Mouse (Mus musculus) CH12.LX (cell line): ENCODE results near the gene Fads2. TPM values are rescaled to one million over a fixed set of nuclear protein-coding genes. Genes with fewer than 3 reads are reported as not detected.

Experiments used
- DNase-seq: peaks from one replicate; pipeline ENCODE4 v3.0.0-alpha.2; 2013; ENCODE audit errors: extremely low read depth
- H3K27ac ChIP-seq: 2 replicates; pipeline ENCODE4 v1.5.1; 2012; ENCODE audit warnings: low read depth, mild to moderate bottlenecking, control low read depth, moderate library complexity; ENCODE audit not compliant: insufficient read depth
- H3K27me3 ChIP-seq: replicated peaks from 2 replicates; pipeline ENCODE3; 2012; ENCODE audit warnings: inconsistent platforms
- H3K36me3 ChIP-seq, 2 experiments: replicated peaks in 1 of 2; 2 replicates each; pipeline versions ENCODE3 to v1.6.1; 2012; ENCODE audit warnings: inconsistent platforms in 1 of 2, low read length in 1 of 2, mild to moderate bottlenecking in 1 of 2, mixed read lengths in 1 of 2, moderate library complexity in 1 of 2; ENCODE audit not compliant: control insufficient read depth in 1 of 2, insufficient read depth in 1 of 2
- H3K4me1 ChIP-seq, 2 experiments: 2 replicates each; pipeline ENCODE4 v1.6.1; 2012; ENCODE audit warnings: inconsistent platforms in 1 of 2, moderate library complexity in 1 of 2; ENCODE audit not compliant: insufficient read depth in 2 of 2, control insufficient read depth in 1 of 2
- H3K4me2 ChIP-seq: 2 replicates; pipeline ENCODE4 v1.6.1; 2012; ENCODE audit warnings: low read depth, mild to moderate bottlenecking, control low read depth; ENCODE audit not compliant: poor library complexity, insufficient read depth, severe bottlenecking
- H3K4me3 ChIP-seq, 3 experiments: fragments of 150-350 bp in 1 of 3; sonication (generic) in 1 of 3; replicated peaks in 1 of 3; 2 replicates each; pipeline versions ENCODE3 to v1.5.1; 2011 to 2012; ENCODE audit warnings: low read depth in 2 of 3, low read length in 2 of 3, mild to moderate bottlenecking in 2 of 3, moderate library complexity in 2 of 3, control low read depth in 1 of 3, improper control_type of control experiment in 1 of 3, inconsistent platforms in 1 of 3, mixed read lengths in 1 of 3; ENCODE audit not compliant: poor library complexity in 1 of 3
- H3K79me2 ChIP-seq: replicated peaks from 2 replicates; pipeline ENCODE4 v1.6.1; 2012; ENCODE audit warnings: mild to moderate bottlenecking, moderate library complexity; ENCODE audit not compliant: control insufficient read depth, poor library complexity, insufficient read depth, severe bottlenecking; ENCODE audit errors: extremely low read depth
- H3K9ac ChIP-seq: 2 replicates; pipeline ENCODE4 v1.6.1; 2012; ENCODE audit warnings: low read depth, mild to moderate bottlenecking, control low read depth, moderate library complexity; ENCODE audit not compliant: insufficient read depth
- H3K9me3 ChIP-seq: replicated peaks from 2 replicates; pipeline ENCODE3; 2012; ENCODE audit warnings: low read length, inconsistent platforms, mixed read lengths
- BHLHE40 ChIP-seq: IDR thresholded peaks from 2 replicates; pipeline ENCODE4 v1.6.1; 2011; ENCODE audit warnings: mild to moderate bottlenecking, low read depth, low read length, improper control_type of control experiment
- E2F4 ChIP-seq: IDR thresholded peaks from 2 replicates; pipeline ENCODE4 v1.6.1; 2011; ENCODE audit warnings: low read depth, low read length, improper control_type of control experiment; ENCODE audit not compliant: insufficient replicate concordance
- EP300 ChIP-seq: IDR thresholded peaks from 2 replicates; pipeline ENCODE4 v1.6.1; 2011; ENCODE audit warnings: low read length, improper control_type of control experiment
- ETS1 ChIP-seq: conservative IDR thresholded peaks from 2 replicates; pipeline ENCODE4 v1.6.1; 2012; ENCODE audit warnings: low read depth, mild to moderate bottlenecking, inconsistent platforms, low read length, improper control_type of control experiment, moderate library complexity
- IRF4 ChIP-seq: IDR thresholded peaks from 2 replicates; pipeline ENCODE4 v1.6.1; 2014; ENCODE audit warnings: low read depth, mild to moderate bottlenecking, inconsistent platforms, low read length, improper control_type of control experiment
- JUND ChIP-seq: conservative IDR thresholded peaks from 2 replicates; pipeline ENCODE4 v1.6.1; 2011; ENCODE audit warnings: low read depth, low read length, improper control_type of control experiment
- MAX ChIP-seq: IDR thresholded peaks from 2 replicates; pipeline ENCODE4 v1.6.1; 2011; ENCODE audit warnings: low read length, improper control_type of control experiment
- MAZ ChIP-seq: IDR thresholded peaks from 2 replicates; pipeline ENCODE4 v1.6.1; 2012; ENCODE audit warnings: low read depth, mild to moderate bottlenecking, inconsistent platforms, low read length, improper control_type of control experiment, moderate library complexity
- MXI1 ChIP-seq: IDR thresholded peaks from 2 replicates; pipeline ENCODE4 v1.6.1; 2011; ENCODE audit warnings: mild to moderate bottlenecking, low read depth, low read length, improper control_type of control experiment
- MYC ChIP-seq: IDR thresholded peaks from 2 replicates; pipeline ENCODE4 v1.6.1; 2011; ENCODE audit warnings: low read depth, mild to moderate bottlenecking, improper control_type of control experiment, low read length
- NRF1 ChIP-seq: IDR thresholded peaks from 2 replicates; pipeline ENCODE4 v1.6.1; 2014; ENCODE audit warnings: low read depth, mild to moderate bottlenecking, inconsistent platforms, low read length, improper control_type of control experiment, moderate library complexity
- PAX5 ChIP-seq: IDR thresholded peaks from 2 replicates; pipeline ENCODE4 v1.6.1; 2012; ENCODE audit warnings: low read length, inconsistent platforms, mixed read lengths
- POLR2A ChIP-seq: IDR thresholded peaks from 2 replicates; pipeline ENCODE4 v1.6.1; 2011; ENCODE audit warnings: low read depth, mild to moderate bottlenecking, improper control_type of control experiment, low read length
- POLR2AphosphoS2 ChIP-seq: IDR thresholded peaks from 2 replicates; pipeline ENCODE4 v1.6.1; 2011; ENCODE audit warnings: low read depth, low read length, improper control_type of control experiment
- RCOR1 ChIP-seq: conservative IDR thresholded peaks from 2 replicates; pipeline ENCODE4 v1.6.1; 2012; ENCODE audit warnings: low read depth, mild to moderate bottlenecking, inconsistent platforms, low read length, improper control_type of control experiment
- SIN3A ChIP-seq: IDR thresholded peaks from 2 replicates; pipeline ENCODE4 v1.6.1; 2012; ENCODE audit warnings: low read length, improper control_type of control experiment, inconsistent platforms
- TCF12 ChIP-seq: IDR thresholded peaks from 2 replicates; pipeline ENCODE4 v1.6.1; 2014; ENCODE audit warnings: low read depth, mild to moderate bottlenecking, inconsistent platforms, low read length, improper control_type of control experiment
- UBTF ChIP-seq: IDR thresholded peaks from 2 replicates; pipeline ENCODE4 v1.6.1; 2012; ENCODE audit warnings: low read depth, mild to moderate bottlenecking, inconsistent platforms, low read length, improper control_type of control experiment, moderate library complexity
- USF1 ChIP-seq: IDR thresholded peaks from 2 replicates; pipeline ENCODE4 v1.6.1; 2014; ENCODE audit warnings: low read depth, mild to moderate bottlenecking, inconsistent platforms, low read length, improper control_type of control experiment
- ZKSCAN1 ChIP-seq: IDR thresholded peaks from 2 replicates; pipeline ENCODE4 v1.6.1; 2012; ENCODE audit warnings: low read depth, inconsistent platforms, low read length, improper control_type of control experiment, borderline replicate concordance
- ZMIZ1 ChIP-seq: IDR thresholded peaks from 2 replicates; pipeline ENCODE4 v1.6.1; 2012; ENCODE audit warnings: low read depth, mild to moderate bottlenecking, inconsistent platforms, low read length, improper control_type of control experiment
- dilution Hi-C: fragments of 300-500 bp; cut with MboI; formaldehyde crosslinking; loops from 2 replicates; pipeline ENCODE4 v1.14.3; 2020; ENCODE audit warnings: low sequenced_read_pairs; ENCODE audit not compliant: extremely low pct_unique_long_range_greater_than_20kb, extremely low pct_ligation_motif_present
- in situ Hi-C: fragments of 300-500 bp; cut with MboI; formaldehyde crosslinking; loops from 3 replicates; pipeline ENCODE4 v1.14.3; 2019; ENCODE audit warnings: low sequenced_read_pairs, low pct_ligation_motif_present, low pct_unique_long_range_greater_than_20kb, mixed read lengths
- polyA plus RNA-seq: library from polyadenylated mRNA; unstranded; fragments of >175 nt; gene quantifications from 2 replicates; pipeline ENCODE4 v1.2.1, GENCODE M21; 2012; ENCODE audit warnings: low read depth; ENCODE audit not compliant: insufficient read length
- total RNA-seq, 2 experiments: library from RNA; depleted of rRNA; stranded (reverse); fragments of 300-350 nt in 1 of 2; fragments of >200 nt in 1 of 2; gene quantifications; 2 replicates each; pipeline ENCODE4 v1.2.3; 2012 to 2014

Gene Fads2
- total and polyA plus RNA-seq, 3 experiments: 1.7 to 8.1 (median 1.8) TPM

GRCm38 (mm10) chr19:10046983-10047382, 54.6 kb downstream of the Fads2 start:
- no peak overlapping the region for H3K4me2 ChIP-seq
- H3K9ac ChIP-seq: no peak overlapping the region

GRCm38 (mm10) chr19:10046346-10046745, 55.2 kb downstream of the Fads2 start:
- H3K27ac ChIP-seq: no peak overlapping the region
- H3K4me3 ChIP-seq: no peak overlapping the region
- H3K4me2 ChIP-seq: no peak overlapping the region

More at GRCm38 (mm10) chr19:10046983-10047382, 54.6 kb downstream of the Fads2 start:
- no peak for TF ChIP-seq E2F4
- TF ChIP-seq BHLHE40: peak; percentile 47; the same call in 1 of the 2 replicates
- 0 out of 2 replicates have a peak, but pooled peaks have one; percentile 34 for TF ChIP-seq TCF12
- TF ChIP-seq IRF4: peak; percentile 77
- peak; percentile 57 for TF ChIP-seq EP300
- no peak for TF ChIP-seq ZMIZ1
- Histone ChIP-seq H3K27me3 (no peaks in the 10 kb centered on the region), H3K36me3 (no peaks in the 10 kb centered on the region), H3K9me3 (no peaks in the 10 kb centered on the region), H3K79me2 (no peaks in the 10 kb centered on the region), H3K27ac (no peak overlapping the region), H3K4me1 (peaks cover 5 to 15% of the 10 kb centered on the region in 2 experiments; a peak in 3 of 4 replicates), H3K4me3 (no peak overlapping the region)
- dilution Hi-C loops: no loop called here
- in situ Hi-C loops: no loop called here
- DNase-seq: no peak

GRCm38 (mm10) chr19:10045707-10046106, 55.8 kb downstream of the Fads2 start:
- H3K36me3 ChIP-seq: no peaks in the 10 kb centered on the region
- no peak overlapping the region for H3K4me2 ChIP-seq

More at GRCm38 (mm10) chr19:10046346-10046745, 55.2 kb downstream of the Fads2 start:
- H3K4me1 ChIP-seq: peaks cover 5 to 15% of the 10 kb centered on the region in 2 experiments; a peak in 3 of 4 replicates
- dilution Hi-C loops: no loop called here
- H3K27me3 ChIP-seq: no peaks in the 10 kb centered on the region
- TF ChIP-seq MAX (no peak), SIN3A (no peak), EP300 (no peak), ETS1 (no peak), ZKSCAN1 (no peak), TCF12 (no peak), PAX5 (no peak), BHLHE40 (no peak), E2F4 (no peak), POLR2AphosphoS2 (no peak), MAZ (no peak), MXI1 (no peak), ZMIZ1 (no peak), UBTF (no peak), POLR2A (no peak), JUND (no peak), RCOR1 (no peak)
- TF ChIP-seq, all 38 proteins: peak for 0
- H3K36me3 ChIP-seq: no peaks in the 10 kb centered on the region
- no peak overlapping the region for H3K9ac ChIP-seq
- in situ Hi-C loops: no loop called here
- H3K9me3 ChIP-seq: no peaks in the 10 kb centered on the region
- DNase-seq: no peak
- H3K79me2 ChIP-seq: no peaks in the 10 kb centered on the region

More at GRCm38 (mm10) chr19:10045707-10046106, 55.8 kb downstream of the Fads2 start:
- no peak overlapping the region for H3K9ac ChIP-seq
- no peak overlapping the region for H3K4me3 ChIP-seq
- no peak for DNase-seq
- H3K27ac ChIP-seq: no peak overlapping the region
- peaks cover 4% of the 10 kb centered on the region for H3K9me3 ChIP-seq
- dilution Hi-C loops (no loop called here), in situ Hi-C loops (no loop called here)
- H3K79me2 ChIP-seq: no peaks in the 10 kb centered on the region
- TF ChIP-seq SIN3A: no peak
- TF ChIP-seq POLR2A: no peak
- no peak for TF ChIP-seq EP300
- no peak for TF ChIP-seq USF1
- TF ChIP-seq MYC: no peak
- TF ChIP-seq UBTF: no peak
- TF ChIP-seq NRF1: no peak
- H3K27me3 ChIP-seq: peaks cover 1% of the 10 kb centered on the region
- peaks cover 5 to 15% of the 10 kb centered on the region in 2 experiments; a peak in 3 of 4 replicates for H3K4me1 ChIP-seq
